Mouse (Mus musculus) testis, adult 2 months (tissue): ENCODE measurements at regions not wholly inside any gene's neighbourhood (a gene's known extent, or its start where the extent isn't known, plus 50 kb on each side); places are given as distances from the start of the nearest gene placed in this dataset.

Experiments
- CTCF ChIP-seq: fragments of 200-500 bp; IDR thresholded peaks from 2 replicates; pipeline ENCODE4 v1.5.1; 2012; ENCODE audit warnings: low read depth, mild to moderate bottlenecking, inconsistent platforms, low read length, moderate library complexity; ENCODE audit not compliant: control insufficient read depth, insufficient read depth, insufficient replicate concordance
- POLR2A ChIP-seq: fragments of 200-500 bp; IDR thresholded peaks from 2 replicates; pipeline ENCODE4 v1.6.1; 2012; ENCODE audit warnings: low read depth, mild to moderate bottlenecking, inconsistent platforms, low read length, moderate library complexity; ENCODE audit not compliant: control insufficient read depth

DNA sequence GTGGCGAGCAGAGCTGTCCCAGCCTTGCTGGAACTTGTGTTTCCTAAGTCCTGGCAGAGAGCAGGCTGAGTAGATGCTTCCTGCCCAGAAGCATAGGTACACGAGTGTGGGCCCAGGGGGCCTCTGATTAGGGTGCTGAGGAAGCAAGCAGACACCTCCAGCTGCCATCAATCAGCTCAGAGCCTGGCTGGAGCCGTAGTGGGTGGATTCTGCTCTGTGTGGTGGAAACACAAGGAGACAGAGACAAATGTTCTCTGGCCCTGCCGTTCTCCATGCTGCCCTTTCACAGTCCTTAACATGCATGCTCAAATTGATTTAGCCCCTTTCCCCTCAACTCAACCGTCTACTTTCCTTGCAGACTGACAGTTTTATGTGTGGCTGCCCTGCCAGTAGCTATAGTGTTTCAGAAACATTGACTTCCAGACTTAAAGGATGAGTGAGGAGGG lies 182.5 kb upstream of the Gm5148 start:
- no peak for TF ChIP-seq CTCF
- no peak for TF ChIP-seq POLR2A
